Mouse (Mus musculus) urinary bladder, adult 2 months (tissue): ENCODE measurements around the gene Mpped2. TPM values are rescaled to one million over a fixed set of nuclear protein-coding genes. Genes with fewer than 3 reads are reported as not detected.

ENCODE experiments used
- DNase-seq: peaks from one replicate; pipeline ENCODE4 v3.0.0; 2022; ENCODE audit warnings: low spot score
- polyA plus RNA-seq: library from polyadenylated mRNA; depleted of rRNA; stranded (reverse); fragments of >200 nt; gene quantifications from 2 replicates; pipeline ENCODE4 v1.2.3, GENCODE M21; 2012; rRNA removed

Gene Mpped2
- 4.4 and 4.9 TPM in 2 replicates for polyA plus RNA-seq

DNA sequence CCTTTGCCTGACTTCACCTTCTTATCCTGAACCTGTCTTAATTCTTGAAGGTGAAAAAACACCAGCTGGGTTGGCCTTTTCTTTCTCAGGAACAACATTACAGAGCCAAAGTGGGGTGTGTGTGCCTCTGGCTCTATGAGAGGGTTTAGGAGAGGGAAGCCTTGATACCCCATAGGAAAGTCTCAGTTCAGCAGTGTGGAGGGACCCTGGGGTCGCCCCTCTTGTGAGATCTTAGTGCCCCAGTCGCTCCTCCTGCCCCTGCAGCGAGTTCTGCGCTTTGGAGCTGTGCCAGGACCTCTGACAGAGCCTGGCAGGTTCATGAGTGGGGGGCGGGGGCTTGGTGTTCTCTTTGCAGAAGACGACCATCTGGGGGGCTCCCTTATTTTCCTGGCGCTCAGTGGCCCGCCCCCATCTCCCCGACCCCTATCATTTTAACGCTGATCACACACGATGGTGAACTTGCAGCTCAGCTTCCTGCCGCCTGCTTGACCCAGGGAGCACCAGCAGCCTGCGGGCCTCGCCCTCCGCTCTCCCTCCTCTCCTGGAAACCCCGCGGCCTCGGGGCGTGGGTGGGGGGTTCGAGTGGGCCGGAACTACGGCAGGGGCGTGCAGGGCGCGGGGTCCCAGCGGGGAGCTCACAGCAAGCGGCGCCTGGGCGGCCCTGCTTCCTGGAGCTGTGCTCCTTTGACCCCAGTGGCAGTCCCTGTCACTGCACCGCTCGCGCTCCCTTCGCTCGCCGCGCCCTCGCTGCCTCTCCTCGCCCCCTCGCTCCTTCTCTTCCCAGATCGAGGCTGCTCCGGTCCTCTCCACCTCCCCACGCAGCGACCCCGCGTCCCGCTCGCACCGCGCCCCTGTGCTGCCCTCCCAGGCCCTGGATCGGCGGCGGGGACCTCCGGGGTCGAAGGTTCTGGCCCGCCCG, at the start of gene Mpped2:
TSS of gene Mpped2 (plus strand) at position 487 of the 919 bp plus-strand sequence.
- peak; percentile 37 for DNase-seq

DNA sequence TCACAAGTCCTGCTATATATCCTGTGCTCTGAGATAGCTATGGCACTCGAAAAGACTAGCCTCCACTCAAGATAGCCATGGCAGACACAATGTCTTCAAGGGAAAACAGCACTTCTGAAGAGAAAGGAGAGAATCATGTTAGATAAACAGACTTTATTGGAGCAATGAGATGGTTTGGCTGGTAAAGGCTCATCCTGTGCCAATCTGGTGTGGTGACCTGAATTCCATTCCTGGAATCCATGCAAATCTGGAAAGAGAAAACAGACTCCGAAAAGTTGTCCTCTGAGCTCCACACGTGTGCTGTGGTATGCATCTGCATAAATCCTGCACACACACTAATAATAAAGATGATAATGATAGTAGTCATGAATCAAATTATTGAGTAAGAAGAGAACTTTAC, 48.3 kb upstream of the Mpped2 start:
- DNase-seq: no peak

DNA sequence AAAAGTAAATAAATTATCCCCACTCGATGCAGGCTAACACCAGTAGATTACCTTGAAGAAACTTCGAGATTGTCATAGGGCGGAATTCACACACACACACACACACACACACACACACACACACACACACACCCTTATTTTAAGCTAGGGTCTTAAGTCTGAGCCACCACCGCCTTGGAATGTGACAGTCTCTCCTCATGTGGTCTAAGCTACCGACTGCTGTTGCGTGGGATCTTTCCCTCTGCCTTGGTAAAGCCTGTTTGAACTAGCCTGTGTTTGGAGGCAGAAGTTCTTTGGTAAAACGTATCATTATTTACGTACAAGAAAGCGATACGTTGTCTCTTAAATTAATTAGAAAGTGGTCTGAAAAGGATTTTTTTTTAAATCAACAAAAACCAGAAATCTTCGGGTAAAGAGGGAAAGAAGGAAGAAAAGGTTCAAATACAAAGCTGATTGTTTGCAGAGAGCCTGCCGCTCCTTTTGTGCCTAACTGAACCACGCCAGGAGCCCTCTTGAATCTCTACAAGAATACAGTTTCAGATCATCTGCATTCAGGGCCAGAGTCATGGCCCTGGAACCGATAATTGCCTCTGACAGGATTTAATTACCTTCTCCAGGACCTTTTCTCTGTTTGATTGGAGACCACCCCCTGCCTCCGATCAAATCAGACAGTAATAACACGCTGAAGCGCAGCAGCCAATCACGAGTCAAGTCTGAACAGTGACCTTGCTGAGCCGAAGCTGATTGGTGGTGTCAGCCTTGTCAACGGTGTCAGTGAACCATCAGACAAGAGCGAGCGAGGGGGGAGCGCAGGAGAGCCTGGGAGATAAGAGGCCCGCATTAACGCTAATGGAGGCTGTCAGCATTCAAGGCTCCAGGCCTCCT, 43.1 kb upstream of the Mpped2 start:
- peak; percentile 34 for DNase-seq

- DNase-seq: no peak
Observed at GRCm38 (mm10) chr2:106652151-106652550, 40.9 kb upstream of the Mpped2 start.

GRCm38 (mm10) chr2:106652741-106653140, 40.3 kb upstream of the Mpped2 start:
- DNase-seq: no peak

DNA sequence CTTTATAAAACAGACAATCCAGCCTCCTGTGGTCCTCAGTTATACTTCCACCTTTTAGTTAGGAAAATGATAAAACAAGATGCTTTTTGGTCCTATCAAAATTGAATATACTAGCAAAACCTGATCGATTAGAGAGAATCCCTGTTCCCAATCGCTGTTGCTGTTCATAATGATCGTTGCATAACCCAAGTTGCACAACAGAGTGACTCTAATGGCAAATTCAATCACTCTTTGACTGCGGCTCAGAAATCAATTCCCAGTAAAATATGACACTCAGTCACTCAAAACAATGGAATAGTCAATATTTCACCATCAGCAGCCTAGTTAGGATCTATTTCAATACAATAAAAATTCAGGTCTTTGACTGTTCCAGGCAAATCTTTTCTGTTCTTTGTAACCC, 39.8 kb upstream of the Mpped2 start:
- DNase-seq: no peak

GRCm38 (mm10) chr2:106655271-106655670, 37.8 kb upstream of the Mpped2 start:
- DNase-seq: no peak

DNA sequence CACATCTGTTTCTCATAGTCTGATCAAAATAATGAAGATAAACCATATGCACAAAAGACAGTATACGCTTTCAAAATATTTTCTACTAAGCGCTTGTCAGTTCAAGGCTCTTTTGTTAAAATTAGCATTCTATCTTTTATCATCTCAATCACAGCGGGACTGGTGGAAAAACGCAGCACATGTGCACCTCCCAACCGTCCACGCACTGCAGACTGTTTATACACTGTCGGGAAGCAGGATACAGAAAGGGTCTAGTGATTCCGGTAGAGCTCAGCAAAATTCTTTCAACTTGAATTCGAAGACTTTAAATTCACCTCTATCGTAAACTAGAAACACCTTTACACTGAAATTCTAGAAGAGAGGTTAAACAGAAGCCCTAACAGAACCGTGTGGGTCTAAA, 27.8 kb upstream of the Mpped2 start:
- no peak for DNase-seq

DNA sequence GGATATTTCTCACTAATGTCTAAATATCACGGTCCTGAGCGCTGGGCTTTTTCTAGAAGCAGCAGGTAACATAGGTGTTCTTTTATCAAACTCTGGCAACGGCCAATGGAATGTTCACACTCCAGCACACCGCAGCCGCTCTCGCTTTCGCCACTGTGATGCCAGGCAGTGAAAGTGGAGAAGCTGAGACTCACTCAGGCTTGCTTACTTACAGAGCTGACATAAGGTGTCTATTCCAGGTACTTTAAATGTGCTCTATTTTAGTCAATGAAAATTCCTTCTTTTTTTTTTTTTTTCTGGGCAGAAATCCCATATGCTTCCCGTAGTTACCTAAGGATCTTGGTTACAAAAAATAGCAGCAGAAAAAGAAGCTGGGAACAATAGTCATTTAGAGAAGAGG, 18.8 kb upstream of the Mpped2 start:
- no peak for DNase-seq

DNA sequence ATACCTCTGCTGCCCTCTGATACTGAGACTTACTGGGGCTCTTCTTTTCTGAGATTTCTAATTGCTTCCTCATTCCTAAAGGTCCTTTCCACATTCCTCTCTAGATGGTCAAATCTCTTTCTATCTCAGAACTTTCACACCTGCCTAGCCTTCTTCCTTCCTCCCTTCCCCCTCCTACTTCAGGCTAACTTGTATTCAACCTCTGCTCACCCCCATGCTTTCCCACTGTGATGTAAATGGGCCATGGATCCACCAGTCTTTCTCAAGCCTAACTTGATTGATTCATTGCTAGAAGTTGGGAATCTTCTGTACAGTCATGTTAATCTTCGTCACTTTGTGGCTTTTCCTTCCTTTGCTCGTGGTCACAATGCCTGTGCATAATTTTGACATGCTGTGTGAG, 15.6 kb upstream of the Mpped2 start:
- no peak for DNase-seq

DNA sequence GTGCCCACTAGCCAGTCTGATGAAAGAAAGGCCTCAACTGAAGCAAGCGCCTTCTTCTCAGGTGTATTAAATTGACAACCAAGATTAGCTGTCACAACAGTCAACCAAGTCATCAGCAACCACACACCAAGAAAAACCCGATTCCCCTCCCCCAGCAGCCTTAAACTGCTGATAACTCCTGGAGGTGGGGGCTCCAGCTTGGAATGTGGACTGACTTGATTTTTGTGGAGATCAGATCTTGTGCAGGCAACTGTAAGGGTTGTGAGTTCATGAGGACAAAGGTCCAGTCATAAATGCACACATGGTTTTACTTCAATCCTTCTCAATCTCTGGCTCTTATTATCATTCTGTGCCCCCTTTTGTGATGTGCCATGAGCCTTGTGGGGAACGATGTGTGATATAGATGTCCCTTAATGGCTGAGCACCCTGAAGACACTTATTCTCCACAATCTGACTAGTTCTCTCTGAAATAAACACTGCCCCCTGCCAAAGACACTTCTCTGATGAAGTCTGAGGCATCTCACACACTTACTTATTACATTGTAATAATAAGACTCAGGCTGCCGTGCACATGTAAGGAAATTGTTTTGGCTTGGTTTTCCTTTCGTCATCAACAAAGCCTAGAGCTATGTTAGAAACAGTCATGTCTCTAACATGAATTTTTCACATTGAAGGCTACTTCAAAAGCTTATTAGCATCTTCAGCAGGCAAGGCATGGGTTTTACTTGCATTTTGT, 13.2 kb upstream of the Mpped2 start:
- no peak for DNase-seq

- DNase-seq: no peak
Observed at GRCm38 (mm10) chr2:106683185-106683831, 9.8 kb upstream of the Mpped2 start.

- DNase-seq: no peak
Observed at GRCm38 (mm10) chr2:106683832-106684231, 9.2 kb upstream of the Mpped2 start.

- no peak for DNase-seq
Observed at GRCm38 (mm10) chr2:106691753-106692363, 1.2 kb upstream of the Mpped2 start.

DNA sequence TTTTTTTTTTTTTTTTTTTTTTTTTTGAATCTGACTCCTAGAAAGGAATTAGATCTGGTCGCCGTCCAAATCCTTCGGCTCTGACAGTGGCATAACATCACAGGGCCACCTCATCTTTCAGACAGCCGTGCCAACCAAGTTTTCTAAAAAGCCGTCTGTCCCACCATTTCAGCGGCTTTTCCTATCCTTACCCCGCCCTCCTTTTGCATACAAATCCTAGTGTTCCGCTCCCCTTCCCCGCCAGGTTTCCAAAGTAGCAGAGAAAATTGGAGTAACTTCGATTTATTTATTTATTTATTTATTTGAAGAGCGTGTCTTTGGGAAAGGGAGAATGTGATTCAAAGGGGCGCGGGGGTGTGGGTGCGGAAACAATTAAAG, 675 bp upstream of the Mpped2 start:
- no peak for DNase-seq

GRCm38 (mm10) chr2:106693702-106694566, 865 bp downstream of the Mpped2 start:
- peak; percentile 59 for DNase-seq

DNA sequence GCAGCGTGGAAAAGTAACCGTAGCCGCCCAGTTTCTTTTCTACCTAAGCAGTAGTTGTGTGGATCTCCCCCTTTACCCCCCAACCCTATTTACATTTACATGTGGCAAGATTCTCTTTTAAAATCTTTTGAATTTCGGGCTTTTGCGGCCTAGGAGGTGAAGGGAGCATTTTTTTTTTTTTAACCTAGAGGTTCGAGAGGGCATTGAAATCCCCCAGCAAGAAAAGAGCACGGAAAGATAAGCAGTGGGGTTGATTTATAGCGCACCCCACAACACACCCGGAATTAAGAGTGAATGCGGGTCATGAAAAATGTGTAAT, 1.5 kb downstream of the Mpped2 start:
- no peak for DNase-seq

DNA sequence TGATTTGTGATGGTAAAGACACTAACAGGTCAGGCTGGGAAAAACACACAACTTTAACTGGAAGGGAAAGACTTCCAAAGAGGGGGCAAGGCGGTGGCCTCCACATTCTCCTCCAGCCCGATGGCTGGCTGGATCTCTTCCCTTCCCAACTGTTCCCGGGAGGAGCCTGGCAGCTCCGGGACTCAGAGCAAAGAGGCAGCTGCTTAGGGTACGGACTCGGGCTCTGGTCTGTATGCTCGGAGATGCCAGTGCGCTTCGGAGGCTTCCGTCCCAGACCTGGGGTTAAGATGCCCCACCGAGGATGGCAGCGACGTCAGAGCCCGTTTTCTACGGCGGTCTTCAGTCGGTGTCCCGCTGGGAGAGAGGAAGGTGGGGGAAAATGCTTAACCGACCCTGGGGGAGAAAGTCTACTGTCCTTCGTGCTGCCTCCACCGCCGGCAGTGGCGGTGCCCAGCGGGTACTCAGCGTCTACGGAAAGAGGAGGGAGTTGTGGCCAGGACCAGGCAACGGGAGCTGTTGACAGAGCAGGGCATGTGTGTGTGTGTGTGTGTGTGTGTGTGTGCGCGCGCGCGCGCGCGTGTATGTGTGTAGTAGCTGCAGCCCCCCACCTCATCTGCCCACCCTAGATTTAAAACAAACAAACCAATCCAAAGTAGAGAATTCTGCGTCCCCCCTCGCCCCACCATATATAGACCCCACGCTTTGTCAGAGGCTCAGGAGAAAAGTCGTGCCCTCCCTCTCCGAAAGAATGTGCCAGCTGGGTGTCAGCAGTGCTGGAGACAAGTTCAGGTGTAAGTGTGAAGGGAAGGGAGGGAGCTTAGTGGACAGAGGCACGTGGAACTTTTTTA, 2.0 kb downstream of the Mpped2 start:
- DNase-seq: peak; percentile 48

- DNase-seq: no peak
Observed at GRCm38 (mm10) chr2:106695734-106696022, 2.6 kb downstream of the Mpped2 start.
